Mouse (Mus musculus) hindbrain, embryonic 11.5 days (tissue): Measurements from ENCODE around the gene Ccdc120. TPM values are rescaled to one million over a fixed set of nuclear protein-coding genes. Genes with fewer than 3 reads are reported as not detected.

ENCODE experiments used
- ATAC-seq: fragments of 200-750 bp; cut with Nextera tagmentation; 2 replicates; pipeline ENCODE4 v1.8.0; 2017; ENCODE audit warnings: mild to moderate bottlenecking, moderate TSS enrichment, moderate library complexity; ENCODE audit not compliant: low FRiP score
- DNase-seq: peaks from one replicate; pipeline ENCODE4 v3.0.0-alpha.2; 2015; ENCODE audit warnings: low spot score
- H3K27ac ChIP-seq: fragments of 300-500 bp; sonication (generic); 2 replicates; pipeline ENCODE4 v1.5.1; 2014; ENCODE audit warnings: mild to moderate bottlenecking, low read depth, low read length
- H3K27me3 ChIP-seq: fragments of 300-500 bp; sonication (generic); 2 replicates; pipeline ENCODE4 v1.6.1; 2014; ENCODE audit warnings: mild to moderate bottlenecking, low read length, moderate library complexity, mixed read lengths; ENCODE audit not compliant: control insufficient read depth, insufficient read depth
- H3K36me3 ChIP-seq: fragments of 300-500 bp; sonication (generic); 2 replicates; pipeline ENCODE4 v1.6.1; 2014; ENCODE audit warnings: mild to moderate bottlenecking, low read length, moderate library complexity, mixed read lengths; ENCODE audit not compliant: control insufficient read depth, insufficient read depth
- H3K4me1 ChIP-seq: fragments of 300-500 bp; sonication (generic); replicated peaks from 2 replicates; pipeline ENCODE4 v1.6.1; 2014; ENCODE audit warnings: low read length, mixed read lengths; ENCODE audit not compliant: control insufficient read depth, insufficient read depth
- H3K4me2 ChIP-seq: fragments of 300-500 bp; sonication (generic); replicated peaks from 2 replicates; pipeline ENCODE4 v1.6.1; 2014; ENCODE audit warnings: mild to moderate bottlenecking, low read depth, low read length
- H3K4me3 ChIP-seq: fragments of 300-500 bp; sonication (generic); 2 replicates; pipeline ENCODE4 v1.5.1; 2014; ENCODE audit warnings: low read depth, low read length
- H3K9ac ChIP-seq: fragments of 300-500 bp; sonication (generic); 2 replicates; pipeline ENCODE4 v1.6.1; 2014; ENCODE audit warnings: low read depth, low read length
- H3K9me3 ChIP-seq: fragments of 300-500 bp; sonication (generic); 2 replicates; pipeline ENCODE4 v1.6.1; 2016; ENCODE audit warnings: low read length; ENCODE audit not compliant: control insufficient read depth
- WGBS: fragments of 180-500 bp; shearing (Covaris S2); extraction: QIAGEN DNeasy Blood & Tissue Kit; methylation state at CpG from one replicate; pipeline ENCODE4 v1.1.7; 2014; 5-methylcytosine and 5-hydroxymethylcytosine counted together
- polyA plus RNA-seq: library from polyadenylated mRNA; unstranded; fragments of >200 nt; fragmentation: Nextera tagmentation; extraction: Ambion mirVana; gene quantifications from 2 replicates; pipeline ENCODE4 v1.2.1, GENCODE M21; 2014

Ccdc120 gene
- polyA plus RNA-seq, 1 experiment from 2014 or later, result 21.5 TPM

DNA sequence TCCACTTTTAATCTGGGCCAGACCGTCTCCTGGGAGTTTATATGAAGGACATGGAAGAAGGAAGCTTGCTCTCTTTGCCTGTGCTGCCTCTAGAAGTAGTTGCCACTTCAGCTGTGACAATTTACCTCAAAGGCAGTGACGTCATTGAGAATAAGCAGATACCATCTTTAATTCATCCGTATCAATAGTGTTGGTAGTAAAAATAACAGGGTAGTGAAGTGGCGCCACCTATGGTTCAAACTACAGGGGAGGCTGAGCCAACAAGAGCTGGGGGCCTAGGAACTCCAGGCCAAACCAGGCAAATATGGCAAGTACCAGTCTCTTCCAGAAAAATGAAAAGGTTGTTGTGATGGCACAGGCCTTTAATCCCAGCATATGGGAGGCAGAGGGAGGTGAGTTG lies 57.8 kb downstream of the Ccdc120 start:
- 35% methylated on average over 4 of the region's 4 CpGs for WGBS
- no peaks in the 10 kb centered on the region for H3K4me1 ChIP-seq
- ATAC-seq (no peak), DNase-seq (peak; percentile 31)
- H3K9me3 ChIP-seq, result no peaks in the 10 kb centered on the region
- no peak overlapping the region for H3K4me2 ChIP-seq
- H3K4me3 ChIP-seq, result no peak overlapping the region
- H3K36me3 ChIP-seq, result no peaks in the 10 kb centered on the region
- no peaks in the 10 kb centered on the region for H3K27me3 ChIP-seq
- no peak overlapping the region for H3K27ac ChIP-seq
- H3K9ac ChIP-seq, result no peak overlapping the region

DNA sequence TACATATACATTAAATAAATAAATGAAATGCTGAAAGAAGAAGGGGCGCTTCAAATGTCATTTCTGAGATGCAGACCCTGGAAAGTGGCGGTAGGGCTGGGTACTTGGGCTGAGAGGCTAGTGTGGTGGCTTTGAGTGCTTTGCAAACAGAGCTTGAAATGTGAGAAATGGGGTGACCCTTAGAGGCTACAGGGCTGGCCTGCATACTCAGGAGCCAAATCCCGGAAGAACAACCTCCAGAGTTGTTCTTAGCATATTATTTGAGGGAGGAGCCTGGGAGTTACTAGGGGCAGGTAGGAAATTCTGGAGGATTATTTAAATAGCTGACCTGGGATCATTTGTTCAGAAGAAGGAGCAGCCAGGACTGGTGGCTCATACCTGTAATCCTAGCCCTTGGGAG lies 60.2 kb downstream of the Ccdc120 start:
- Histone ChIP-seq H3K9me3 (no peaks in the 10 kb centered on the region), H3K27ac (no peak overlapping the region), H3K27me3 (no peaks in the 10 kb centered on the region), H3K4me2 (no peak overlapping the region), H3K4me1 (no peaks in the 10 kb centered on the region), H3K9ac (no peak overlapping the region), H3K36me3 (no peaks in the 10 kb centered on the region), H3K4me3 (no peak overlapping the region)
- no peak for DNase-seq
- ATAC-seq, result no peak
- whole genome bisulfite sequencing, result 62% methylated on average over 3 of the region's 3 CpGs

DNA sequence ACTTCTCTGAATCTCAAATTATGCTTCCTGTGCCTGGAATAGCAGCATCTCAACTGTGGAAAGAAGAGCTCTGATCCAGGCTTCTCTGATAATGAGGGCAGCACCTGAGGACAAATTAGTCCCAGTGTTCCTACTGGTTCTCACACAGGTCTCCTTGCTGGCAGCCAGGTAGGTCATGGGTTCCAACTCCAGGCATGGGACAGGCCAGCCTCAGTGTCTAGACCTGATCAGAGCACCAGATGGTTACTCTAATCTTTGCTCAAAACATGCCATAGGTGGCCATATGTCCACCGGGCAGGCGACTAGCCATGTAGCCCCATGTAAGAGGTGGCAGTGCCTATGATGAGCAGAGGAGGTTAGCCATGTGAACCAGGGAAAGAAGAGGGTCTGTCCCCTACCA lies 62.4 kb downstream of the Ccdc120 start:
- ATAC-seq (no peak), DNase-seq (no peak)
- Histone ChIP-seq H3K4me3 (no peak overlapping the region), H3K4me1 (no peaks in the 10 kb centered on the region), H3K36me3 (no peaks in the 10 kb centered on the region), H3K9me3 (no peaks in the 10 kb centered on the region), H3K27ac (no peak overlapping the region), H3K9ac (no peak overlapping the region), H3K4me2 (no peak overlapping the region), H3K27me3 (no peaks in the 10 kb centered on the region)
- WGBS, result 94% methylated on average over 2 of the region's 2 CpGs

Other genes starting within 250 kb of the Ccdc120 start
- 0.10 TPM in 1 of 2 replicates, not detected in the other for gene Foxp3, start 177.3 kb downstream of the Ccdc120 start, polyA plus RNA-seq
- 1.3 and 1.6 TPM in 2 replicates for gene Ppp1r3f, start 176.6 kb downstream of the Ccdc120 start, polyA plus RNA-seq
- 22.4 and 25.8 TPM in 2 replicates for gene Ccdc22, start 145.4 kb downstream of the Ccdc120 start, polyA plus RNA-seq
- 0.04 TPM in 1 of 2 replicates, not detected in the other for gene Cacna1f, start 143.8 kb downstream of the Ccdc120 start, polyA plus RNA-seq
- gene Syp, start 112.4 kb downstream of the Ccdc120 start, polyA plus RNA-seq, result 13.9 and 14.5 TPM in 2 replicates
- 1.9 and 2.5 TPM in 2 replicates for gene Prickle3, start 93.6 kb downstream of the Ccdc120 start, polyA plus RNA-seq
- gene Plp2, start 79.5 kb downstream of the Ccdc120 start, polyA plus RNA-seq, result 45.7 and 49.3 TPM in 2 replicates
- gene Magix, start 69.7 kb downstream of the Ccdc120 start, polyA plus RNA-seq, result 0.07 and 0.25 TPM in 2 replicates
- 35.6 and 47.7 TPM in 2 replicates for gene Gpkow, start 53.8 kb downstream of the Ccdc120 start, polyA plus RNA-seq
- 16.1 and 18.7 TPM in 2 replicates for gene Wdr45, start 36.6 kb downstream of the Ccdc120 start, polyA plus RNA-seq
- not detected in 2 replicates for gene Gm45208, start 28.7 kb downstream of the Ccdc120 start, polyA plus RNA-seq
- 98.3 and 108 TPM in 2 replicates for gene Praf2, start 22.5 kb downstream of the Ccdc120 start, polyA plus RNA-seq
- gene Tfe3, start 11.7 kb upstream of the Ccdc120 start, polyA plus RNA-seq, result 18.5 and 21.7 TPM in 2 replicates
- gene Gripap1, start 38.9 kb upstream of the Ccdc120 start, polyA plus RNA-seq, result 46.1 and 53.6 TPM in 2 replicates
- gene Kcnd1, start 71.4 kb upstream of the Ccdc120 start, polyA plus RNA-seq, result 1.6 and 2.2 TPM in 2 replicates
- gene Otud5, start 90.5 kb upstream of the Ccdc120 start, polyA plus RNA-seq, result 32.4 and 37.5 TPM in 2 replicates
- gene Pim2, start 127.4 kb upstream of the Ccdc120 start, polyA plus RNA-seq, result 6.4 and 7.1 TPM in 2 replicates
- gene Slc35a2, start 133.1 kb upstream of the Ccdc120 start, polyA plus RNA-seq, result 11.5 and 13.3 TPM in 2 replicates
- gene Pqbp1, start 148.4 kb upstream of the Ccdc120 start, polyA plus RNA-seq, result 155 and 161 TPM in 2 replicates
- 168 and 179 TPM in 2 replicates for gene Timm17b, start 148.5 kb upstream of the Ccdc120 start, polyA plus RNA-seq
- not detected in 2 replicates for gene Gm10491, start 156.9 kb upstream of the Ccdc120 start, polyA plus RNA-seq
- gene Gm10490, start 158.6 kb upstream of the Ccdc120 start, polyA plus RNA-seq, result not detected in 2 replicates
- 23.9 and 25.9 TPM in 2 replicates for gene Pcsk1n, start 168.9 kb upstream of the Ccdc120 start, polyA plus RNA-seq
- gene Eras, start 177.7 kb upstream of the Ccdc120 start, polyA plus RNA-seq, result not detected in 2 replicates
- 46.0 and 48.5 TPM in 2 replicates for gene Hdac6, start 197.0 kb upstream of the Ccdc120 start, polyA plus RNA-seq
- 3.9 and 4.9 TPM in 2 replicates for gene Gata1, start 227.2 kb upstream of the Ccdc120 start, polyA plus RNA-seq